Mouse (Mus musculus) hindbrain, postnatal 0 days (tissue): ENCODE measurements around the gene Tmem159. TPM values are rescaled to one million over a fixed set of nuclear protein-coding genes. Genes with fewer than 3 reads are reported as not detected.

Experiments
- ATAC-seq: fragments of 200-750 bp; cut with Nextera tagmentation; 2 replicates; pipeline ENCODE4 v1.8.0; 2017; ENCODE audit warnings: mild to moderate bottlenecking, moderate TSS enrichment, moderate library complexity
- DNase-seq: peaks from one replicate; pipeline ENCODE4 v3.0.0-alpha.2; 2015; ENCODE audit warnings: low spot score
- H3K27ac ChIP-seq: fragments of 300-500 bp; sonication (generic); 2 replicates; pipeline ENCODE4 v1.5.1; 2014; ENCODE audit warnings: mild to moderate bottlenecking
- H3K27me3 ChIP-seq: fragments of 300-500 bp; sonication (generic); 2 replicates; pipeline ENCODE4 v1.6.1; 2014; ENCODE audit warnings: low read length, mixed read lengths; ENCODE audit not compliant: insufficient read depth
- H3K36me3 ChIP-seq: fragments of 300-500 bp; sonication (generic); 2 replicates; pipeline ENCODE4 v1.6.1; 2014; ENCODE audit warnings: low read length, mixed read lengths; ENCODE audit not compliant: insufficient read depth
- H3K4me1 ChIP-seq: fragments of 300-500 bp; sonication (generic); 2 replicates; pipeline ENCODE4 v1.6.1; 2014; ENCODE audit warnings: antibody characterized with exemption, low read length, mixed read lengths; ENCODE audit not compliant: insufficient read depth
- H3K4me2 ChIP-seq: fragments of 300-500 bp; sonication (generic); 2 replicates; pipeline ENCODE4 v1.6.1; 2014; ENCODE audit warnings: low read depth, mild to moderate bottlenecking, low read length, moderate library complexity, mixed read lengths
- H3K4me3 ChIP-seq: fragments of 300-500 bp; sonication (generic); 2 replicates; pipeline ENCODE4 v1.5.1; 2014; ENCODE audit warnings: low read length
- H3K9ac ChIP-seq: fragments of 300-500 bp; sonication (generic); replicated peaks from 2 replicates; pipeline ENCODE4 v1.6.1; 2014; ENCODE audit warnings: mild to moderate bottlenecking, low read length, moderate library complexity, mixed read lengths
- H3K9me3 ChIP-seq: fragments of 300-500 bp; sonication (generic); 2 replicates; pipeline ENCODE4 v1.6.1; 2016; ENCODE audit warnings: low read length, mixed read lengths
- CTCF ChIP-seq: IDR thresholded peaks from 2 replicates; pipeline ENCODE4 v1.5.1; 2016; ENCODE audit warnings: antibody characterized with exemption, control low read depth, low read depth
- WGBS: fragments of 180-500 bp; shearing (Covaris S2); extraction: QIAGEN DNeasy Blood & Tissue Kit; methylation state at CpG from one replicate; pipeline ENCODE4 v1.1.7; 2014; 5-methylcytosine and 5-hydroxymethylcytosine counted together
- polyA plus RNA-seq: library from polyadenylated mRNA; unstranded; fragments of >200 nt; fragmentation: Nextera tagmentation; extraction: Ambion mirVana; gene quantifications from 2 replicates; pipeline ENCODE4 v1.2.1, GENCODE M21; 2015
- total RNA-seq: library from RNA; depleted of rRNA; stranded (reverse); fragments of >200 nt; gene quantifications from 2 replicates; pipeline ENCODE4 v1.2.3, GENCODE M21; 2014

Gene Tmem159
- total and polyA plus RNA-seq, 2 experiments from 2014 or later: 21.4 to 23.0 TPM

DNA sequence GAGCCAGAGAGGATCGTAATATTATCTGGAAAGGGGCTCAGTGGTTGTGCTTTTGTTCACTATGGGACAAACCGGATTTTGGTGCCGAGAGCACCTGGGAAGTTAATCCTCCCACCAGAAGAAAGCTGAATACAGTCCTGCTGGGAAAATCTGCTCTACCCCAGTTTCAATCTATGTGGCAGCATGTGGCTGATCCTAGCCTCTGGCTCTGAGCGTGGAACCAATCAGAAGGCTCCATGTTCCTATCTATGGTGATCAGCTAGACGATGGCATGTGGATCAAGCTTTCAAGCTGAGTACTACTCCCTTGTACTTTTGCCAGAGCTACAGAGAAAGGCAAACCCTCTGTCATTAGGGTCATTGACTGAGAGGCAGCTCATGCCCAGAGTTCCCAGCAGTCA, 9.1 kb upstream of the Tmem159 start:
- ATAC-seq: 0 out of 2 replicates have a peak, but pooled peaks have one; percentile 18
- Histone ChIP-seq H3K4me3 (no peak overlapping the region), H3K9me3 (no peaks in the 10 kb centered on the region), H3K4me2 (no peak overlapping the region), H3K9ac (no peak overlapping the region), H3K36me3 (no peaks in the 10 kb centered on the region), H3K27ac (no peak overlapping the region), H3K4me1 (no peaks in the 10 kb centered on the region), H3K27me3 (no peaks in the 10 kb centered on the region)
- no peak for DNase-seq
- no peak for TF ChIP-seq CTCF
- 26% methylated on average over 5 of the region's 5 CpGs for WGBS

DNA sequence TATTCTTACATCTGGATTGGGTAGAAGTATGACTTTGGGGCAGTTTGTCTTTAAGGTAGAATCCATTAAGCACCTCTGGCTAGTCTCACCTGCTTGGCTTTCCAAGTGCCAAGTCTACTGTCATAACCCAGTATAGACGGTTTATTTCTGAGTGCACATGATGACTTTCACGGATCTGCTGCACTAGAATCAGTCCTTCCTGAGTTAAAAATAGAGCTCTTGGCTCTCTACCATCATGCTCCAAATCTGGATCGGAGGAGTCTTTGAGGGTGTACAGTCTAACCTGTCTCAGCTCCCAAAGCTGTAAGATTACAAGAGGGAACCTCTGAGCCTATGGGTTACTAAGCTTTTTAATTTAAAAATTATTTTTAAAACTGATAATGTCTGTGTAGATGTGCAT, 7.9 kb upstream of the Tmem159 start:
- 89% methylated on average over 3 of the region's 3 CpGs for WGBS
- H3K9me3 ChIP-seq: no peaks in the 10 kb centered on the region
- H3K27me3 ChIP-seq: no peaks in the 10 kb centered on the region
- no peak overlapping the region for H3K9ac ChIP-seq
- no peaks in the 10 kb centered on the region for H3K4me1 ChIP-seq
- no peaks in the 10 kb centered on the region for H3K36me3 ChIP-seq
- H3K4me3 ChIP-seq: no peak overlapping the region
- TF ChIP-seq CTCF: no peak
- H3K4me2 ChIP-seq: no peak overlapping the region
- H3K27ac ChIP-seq: no peak overlapping the region
- DNase-seq (no peak), ATAC-seq (no peak)

DNA sequence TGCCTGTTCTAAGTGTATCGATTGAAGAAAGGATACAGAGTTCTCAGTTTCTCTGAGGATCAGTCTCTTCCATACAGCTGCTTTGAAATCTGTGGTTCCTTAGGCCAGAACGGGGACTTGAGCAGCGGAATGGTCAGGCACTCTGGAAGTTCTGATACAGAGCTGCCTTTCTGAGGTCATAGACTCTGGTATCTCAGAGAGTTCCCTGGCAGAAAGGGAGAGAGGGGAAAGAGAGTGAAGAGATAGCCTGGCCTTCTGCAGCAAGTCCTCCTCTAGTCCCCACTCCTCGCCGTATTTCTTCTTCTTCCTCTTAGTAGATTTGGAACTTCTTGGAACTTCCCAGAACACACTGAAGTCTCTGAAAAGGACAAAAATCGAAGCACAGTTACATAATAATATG, 7.0 kb upstream of the Tmem159 start, which contains the start of gene Dnah3:
Gene Dnah3, minus strand, starts transcription at position 101 of the 400 bp plus-strand sequence.
- no peaks in the 10 kb centered on the region for H3K9me3 ChIP-seq
- WGBS: 90% methylated on average over 6 of the region's 6 CpGs

DNA sequence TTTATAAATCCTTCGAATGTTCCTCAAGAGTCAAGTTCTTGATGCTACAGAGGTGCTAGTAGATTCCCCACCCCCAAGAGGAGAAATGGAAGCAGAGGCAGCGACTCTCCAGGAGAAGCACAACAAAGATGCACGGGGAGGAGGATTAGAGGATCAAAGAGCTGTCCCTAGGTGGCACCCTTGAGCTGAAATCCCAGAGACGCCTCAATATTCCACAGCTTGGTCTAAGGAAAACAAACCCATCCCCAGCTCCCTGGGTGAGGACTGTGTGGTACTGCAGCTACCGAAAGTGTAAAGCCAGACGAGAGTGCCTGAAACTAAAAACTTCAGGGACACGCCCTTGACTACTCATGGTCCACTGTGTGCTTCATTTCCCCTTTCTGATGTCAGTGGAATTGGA, 4.3 kb upstream of the Tmem159 start:
- no peaks in the 10 kb centered on the region for H3K27me3 ChIP-seq
- ATAC-seq (peak; percentile 36), DNase-seq (peak; percentile 72)
- H3K4me3 ChIP-seq: no peak overlapping the region
- no peaks in the 10 kb centered on the region for H3K4me1 ChIP-seq
- WGBS: 10% methylated on average over 7 of the region's 7 CpGs
- no peak overlapping the region for H3K9ac ChIP-seq
- TF ChIP-seq CTCF: peak; percentile 70
- no peak overlapping the region for H3K27ac ChIP-seq
- H3K4me2 ChIP-seq: no peak overlapping the region
- no peaks in the 10 kb centered on the region for H3K36me3 ChIP-seq
- no peaks in the 10 kb centered on the region for H3K9me3 ChIP-seq

More for the DNA sequence above, 7.0 kb upstream of the Tmem159 start, which contains the start of gene Dnah3:
- Histone ChIP-seq H3K4me1 (no peaks in the 10 kb centered on the region), H3K27me3 (no peaks in the 10 kb centered on the region), H3K4me2 (no peak within 1 kb of the TSS), H3K27ac (no peak within 1 kb of the TSS), H3K9ac (no peak within 1 kb of the TSS), H3K36me3 (no peaks in the 10 kb centered on the region), H3K4me3 (no peak within 1 kb of the TSS)
- TF ChIP-seq CTCF: no peak
- ATAC-seq: no peak
- no peak for DNase-seq

DNA sequence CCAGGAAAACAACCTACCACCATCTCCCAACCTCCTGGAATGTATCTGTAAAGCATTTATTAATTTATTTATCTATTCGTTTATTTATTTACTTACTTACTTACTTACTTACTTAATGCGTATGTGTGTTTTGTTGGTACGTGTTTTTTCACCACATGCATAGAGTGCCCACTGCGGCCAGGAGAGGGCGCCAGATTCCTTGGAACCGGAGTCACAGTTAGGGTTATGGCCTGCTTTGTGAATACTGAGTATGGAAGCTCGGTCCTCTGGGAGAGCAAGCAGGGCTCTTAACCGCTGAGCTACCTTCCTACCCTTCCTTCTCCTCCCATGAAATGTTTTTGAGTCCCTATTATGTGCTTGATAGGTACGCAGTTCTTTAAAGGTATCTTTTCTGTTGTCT, 3.8 kb upstream of the Tmem159 start:
- peak; percentile 73 for DNase-seq
- 27% methylated on average over 9 of the region's 9 CpGs for WGBS
- Histone ChIP-seq H3K36me3 (no peaks in the 10 kb centered on the region), H3K9ac (no peak overlapping the region), H3K4me2 (no peak overlapping the region), H3K9me3 (no peaks in the 10 kb centered on the region), H3K4me3 (no peak overlapping the region), H3K4me1 (no peaks in the 10 kb centered on the region), H3K27me3 (no peaks in the 10 kb centered on the region), H3K27ac (no peak overlapping the region)
- peak; percentile 80 for TF ChIP-seq CTCF
- no peak for ATAC-seq

DNA sequence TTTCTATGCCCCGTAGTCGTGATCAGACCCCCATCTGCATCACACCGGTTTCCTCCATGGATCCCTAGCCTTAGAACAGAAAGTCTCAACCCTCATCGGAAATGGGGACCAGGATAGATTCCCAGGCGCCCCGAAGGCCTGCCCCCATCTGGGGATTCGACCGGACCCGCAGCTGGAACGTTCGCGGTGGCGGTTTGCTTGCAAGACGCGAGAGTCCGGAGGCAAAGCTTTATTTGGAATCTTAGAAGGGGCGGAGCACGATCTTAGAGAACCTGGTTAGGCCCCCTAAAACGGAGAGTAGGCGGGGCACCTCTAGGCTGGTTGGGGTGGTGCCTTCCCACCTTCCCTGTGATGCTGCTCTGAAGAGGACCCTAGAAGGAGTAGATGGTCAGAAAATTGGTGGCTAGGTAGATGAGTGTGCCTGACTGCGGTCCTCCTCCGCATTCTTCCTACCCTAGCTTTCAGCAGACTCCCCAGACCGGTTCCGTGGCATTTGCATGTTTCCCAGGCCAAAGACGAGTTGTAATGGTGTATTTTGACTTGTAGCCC, 940 bp downstream of the Tmem159 start:
- peak overlapping the region; percentile 57 for H3K4me3 ChIP-seq
- H3K27ac ChIP-seq: no peak overlapping the region
- no peak for TF ChIP-seq CTCF
- WGBS: 5% methylated on average over 25 of the region's 25 CpGs
- peak overlapping the region; percentile 88 for H3K4me2 ChIP-seq
- no peaks in the 10 kb centered on the region for H3K4me1 ChIP-seq
- peak overlapping the region; percentile 51 for H3K9ac ChIP-seq
- peak; percentile 29 for DNase-seq
- ATAC-seq: 0 out of 2 replicates have a peak, but pooled peaks have one; percentile 30
- H3K27me3 ChIP-seq: no peaks in the 10 kb centered on the region
- H3K9me3 ChIP-seq: no peaks in the 10 kb centered on the region
- H3K36me3 ChIP-seq: no peaks in the 10 kb centered on the region

DNA sequence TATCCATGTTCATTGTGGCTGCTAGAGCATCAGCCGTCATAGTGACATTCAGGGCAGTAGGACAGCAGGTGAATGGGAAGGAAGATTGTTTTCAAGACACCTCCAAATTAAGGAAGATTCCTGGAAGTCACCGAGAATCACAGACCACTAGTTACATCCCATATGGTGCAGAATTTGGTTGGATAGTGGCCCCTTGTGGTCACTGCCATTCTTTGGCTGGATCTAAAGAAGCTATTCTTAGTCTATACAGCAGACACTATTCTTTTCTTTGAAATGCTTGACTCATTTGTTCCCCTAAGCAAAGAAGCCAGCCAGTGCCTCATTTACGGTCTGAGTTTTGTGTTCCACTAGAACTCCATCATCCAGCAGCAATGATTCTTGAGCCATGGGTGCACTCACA, 2.8 kb downstream of the Tmem159 start:
- Histone ChIP-seq H3K9ac (no peak overlapping the region), H3K27me3 (no peaks in the 10 kb centered on the region), H3K27ac (no peak overlapping the region), H3K4me2 (no peak overlapping the region), H3K9me3 (no peaks in the 10 kb centered on the region), H3K4me1 (no peaks in the 10 kb centered on the region), H3K36me3 (no peaks in the 10 kb centered on the region), H3K4me3 (no peak overlapping the region)
- no peak for ATAC-seq
- peak; percentile 66 for DNase-seq
- WGBS: 42% methylated on average over 3 of the region's 3 CpGs
- peak; percentile 70 for TF ChIP-seq CTCF
